Mouse (Mus musculus) liver, embryonic 16.5 days (tissue): Measurements from ENCODE around the gene Slc39a11. TPM values are rescaled to one million over a fixed set of nuclear protein-coding genes. Genes with fewer than 3 reads are reported as not detected.

ENCODE experiments used
- ATAC-seq: fragments of 200-750 bp; cut with Nextera tagmentation; 2 replicates; pipeline ENCODE4 v1.8.0; 2017; ENCODE audit warnings: low read depth, mild to moderate bottlenecking, moderate number of reproducible peaks, moderate library complexity
- H3K27ac ChIP-seq: fragments of 300-500 bp; sonication (generic); 2 replicates; pipeline ENCODE4 v1.5.1; 2014; ENCODE audit warnings: mild to moderate bottlenecking, low read length
- H3K27me3 ChIP-seq: fragments of 300-500 bp; sonication (generic); 2 replicates; pipeline ENCODE4 v1.6.1; 2014; ENCODE audit warnings: low read depth, low read length, mixed read lengths; ENCODE audit not compliant: control insufficient read depth, insufficient read depth
- H3K36me3 ChIP-seq: fragments of 300-500 bp; sonication (generic); 2 replicates; pipeline ENCODE4 v1.6.1; 2014; ENCODE audit warnings: mild to moderate bottlenecking; ENCODE audit not compliant: control insufficient read depth, insufficient read depth
- H3K4me1 ChIP-seq: fragments of 300-500 bp; sonication (generic); 2 replicates; pipeline ENCODE4 v1.6.1; 2014; ENCODE audit warnings: low read depth, low read length, mixed read lengths; ENCODE audit not compliant: control insufficient read depth
- H3K4me2 ChIP-seq: fragments of 300-500 bp; sonication (generic); 2 replicates; pipeline ENCODE4 v1.6.1; 2014; ENCODE audit warnings: low read depth, low read length, mixed read lengths
- H3K4me3 ChIP-seq: fragments of 300-500 bp; sonication (generic); 2 replicates; pipeline ENCODE4 v1.5.1; 2014; ENCODE audit warnings: low read depth, mild to moderate bottlenecking, low read length
- H3K9ac ChIP-seq: fragments of 300-500 bp; sonication (generic); 2 replicates; pipeline ENCODE4 v1.6.1; 2014; ENCODE audit warnings: low read depth, low read length
- H3K9me3 ChIP-seq: fragments of 300-500 bp; sonication (generic); replicated peaks from 2 replicates; pipeline ENCODE4 v1.6.1; 2016; ENCODE audit warnings: low read length; ENCODE audit not compliant: control insufficient read depth
- WGBS: fragments of 180-500 bp; shearing (Covaris S2); extraction: QIAGEN DNeasy Blood & Tissue Kit; methylation state at CpG from one replicate; pipeline ENCODE4 v1.1.7; 2014; ENCODE audit not compliant: insufficient replicate concordance; 5-methylcytosine and 5-hydroxymethylcytosine counted together
- polyA plus RNA-seq: library from polyadenylated mRNA; unstranded; fragments of >200 nt; fragmentation: Nextera tagmentation; extraction: Ambion mirVana; gene quantifications from 2 replicates; pipeline ENCODE4 v1.2.1, GENCODE M21; 2015

Gene Slc39a11
- polyA plus RNA-seq, 1 experiment from 2014 or later, result 14.1 TPM

DNA sequence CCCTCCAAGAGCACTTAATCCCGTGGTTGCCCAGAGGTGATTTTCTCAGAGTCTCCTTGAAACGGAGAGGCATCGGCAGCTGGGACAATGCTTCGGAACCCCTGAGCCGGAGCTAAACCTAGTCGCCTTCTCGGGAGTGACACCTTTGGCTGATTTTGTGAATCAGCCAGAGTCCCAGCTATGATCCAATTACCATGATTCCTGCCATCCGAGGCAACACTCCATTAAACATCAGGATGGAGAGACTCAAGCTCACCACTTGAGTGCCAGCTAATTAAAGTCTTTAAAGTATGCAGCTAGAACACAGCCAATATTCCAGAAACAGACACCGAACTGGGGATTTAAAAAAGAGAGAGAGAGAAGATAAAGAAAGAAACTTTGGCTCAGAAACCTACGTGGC is 136.9 kb downstream of the Slc39a11 start:
- Histone ChIP-seq H3K36me3 (no peaks in the 10 kb centered on the region), H3K27me3 (no peaks in the 10 kb centered on the region), H3K4me2 (no peak overlapping the region), H3K27ac (no peak overlapping the region), H3K9ac (no peak overlapping the region), H3K4me3 (no peak overlapping the region), H3K9me3 (no peaks in the 10 kb centered on the region), H3K4me1 (peaks cover 21% of the 10 kb centered on the region)
- WGBS, result 82% methylated on average over 10 of the region's 10 CpGs
- ATAC-seq, result no peak

DNA sequence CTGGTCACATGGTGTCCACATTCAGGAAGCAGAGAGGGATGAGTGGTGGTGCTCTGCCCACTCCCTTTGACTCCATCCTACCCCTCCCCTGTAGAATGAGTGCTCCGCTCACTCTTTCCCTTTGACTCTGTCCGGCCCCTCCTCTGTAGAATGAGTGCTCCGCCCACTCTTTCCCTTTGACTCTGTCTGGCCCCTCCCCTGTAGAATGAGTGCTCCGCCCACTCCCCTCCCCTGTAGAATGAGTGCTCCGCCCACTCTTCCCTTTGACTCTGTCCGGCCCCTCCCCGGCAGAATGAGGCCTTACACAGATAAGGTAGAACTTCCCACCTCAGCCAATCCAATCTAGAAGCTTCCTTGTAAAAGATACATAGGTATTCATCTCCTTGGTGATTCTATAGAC is 137.7 kb downstream of the Slc39a11 start:
- Histone ChIP-seq H3K4me3 (no peak overlapping the region), H3K27me3 (no peaks in the 10 kb centered on the region), H3K27ac (no peak overlapping the region), H3K4me1 (peaks cover 21% of the 10 kb centered on the region), H3K9me3 (no peaks in the 10 kb centered on the region), H3K36me3 (no peaks in the 10 kb centered on the region), H3K4me2 (no peak overlapping the region), H3K9ac (no peak overlapping the region)
- peak; percentile 67 for ATAC-seq
- WGBS, result 58% methylated on average over 7 of the region's 7 CpGs

DNA sequence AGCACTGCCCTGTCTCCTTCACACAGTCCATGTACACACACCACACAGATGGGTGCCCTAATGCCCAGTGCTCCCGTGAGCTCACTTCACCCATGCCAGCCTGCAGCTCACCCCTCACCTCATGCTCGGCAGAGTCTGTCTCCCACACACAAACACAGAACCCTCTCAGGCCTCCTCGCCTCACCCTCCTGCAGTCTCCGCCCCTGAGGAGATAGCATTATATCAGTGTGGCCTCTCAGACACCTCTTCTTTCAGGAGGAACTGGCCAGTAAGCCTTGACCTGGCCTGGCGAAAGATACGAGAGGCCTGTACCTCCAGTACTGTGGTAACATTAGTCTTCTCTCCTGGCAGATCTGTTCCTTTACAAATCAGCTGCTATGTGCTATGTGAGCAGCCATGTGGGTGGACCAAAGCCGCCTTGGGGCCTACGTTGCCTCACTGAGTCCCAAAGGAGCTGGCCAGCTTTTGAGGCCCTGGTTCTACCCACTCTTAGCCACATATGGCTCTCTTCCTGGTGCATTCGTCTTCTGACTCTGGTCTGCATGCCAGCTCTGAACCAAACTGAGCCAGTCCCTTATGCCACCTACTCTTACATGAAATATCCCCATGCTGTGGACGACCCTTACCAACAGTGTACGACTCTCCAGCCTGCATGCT is 138.8 kb downstream of the Slc39a11 start:
- peak; percentile 58 for ATAC-seq
- Histone ChIP-seq H3K27ac (no peak overlapping the region; the same call in 1 of the 2 replicates), H3K36me3 (no peaks in the 10 kb centered on the region), H3K9me3 (no peaks in the 10 kb centered on the region), H3K4me2 (no peak overlapping the region), H3K4me1 (peaks cover 21% of the 10 kb centered on the region), H3K4me3 (0 out of 2 replicates have a peak overlapping the region, but pooled peaks have one; percentile 11), H3K9ac (no peak overlapping the region), H3K27me3 (no peaks in the 10 kb centered on the region)
- WGBS, result 52% methylated on average over 11 of the region's 11 CpGs

DNA sequence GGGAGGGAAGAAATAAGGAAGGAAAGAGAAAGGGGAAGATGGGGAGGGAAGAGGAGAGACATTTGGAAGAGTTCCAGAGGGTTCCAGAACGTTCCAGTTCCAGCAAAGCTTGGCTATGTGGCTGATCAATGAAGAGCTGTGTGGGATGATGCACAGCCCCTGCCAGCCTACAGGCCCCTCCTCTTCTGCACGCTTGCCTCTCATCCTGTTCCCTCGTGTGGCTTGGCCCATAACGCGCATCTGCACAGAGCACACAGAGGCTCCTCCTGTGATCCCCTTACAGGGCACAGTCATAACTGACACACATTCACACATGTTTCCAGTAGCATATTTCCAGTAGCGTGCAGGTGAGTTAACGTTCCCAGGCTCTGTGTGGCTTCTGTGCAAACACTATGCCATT is 139.6 kb downstream of the Slc39a11 start:
- H3K27me3 ChIP-seq, result no peaks in the 10 kb centered on the region
- H3K27ac ChIP-seq, result no peak overlapping the region
- WGBS, result 63% methylated on average over 7 of the region's 7 CpGs
- no peak overlapping the region for H3K9ac ChIP-seq
- H3K4me2 ChIP-seq, result no peak overlapping the region
- H3K9me3 ChIP-seq, result no peaks in the 10 kb centered on the region
- ATAC-seq, result no peak
- no peaks in the 10 kb centered on the region for H3K36me3 ChIP-seq
- no peak overlapping the region for H3K4me3 ChIP-seq
- peaks cover 30% of the 10 kb centered on the region for H3K4me1 ChIP-seq

DNA sequence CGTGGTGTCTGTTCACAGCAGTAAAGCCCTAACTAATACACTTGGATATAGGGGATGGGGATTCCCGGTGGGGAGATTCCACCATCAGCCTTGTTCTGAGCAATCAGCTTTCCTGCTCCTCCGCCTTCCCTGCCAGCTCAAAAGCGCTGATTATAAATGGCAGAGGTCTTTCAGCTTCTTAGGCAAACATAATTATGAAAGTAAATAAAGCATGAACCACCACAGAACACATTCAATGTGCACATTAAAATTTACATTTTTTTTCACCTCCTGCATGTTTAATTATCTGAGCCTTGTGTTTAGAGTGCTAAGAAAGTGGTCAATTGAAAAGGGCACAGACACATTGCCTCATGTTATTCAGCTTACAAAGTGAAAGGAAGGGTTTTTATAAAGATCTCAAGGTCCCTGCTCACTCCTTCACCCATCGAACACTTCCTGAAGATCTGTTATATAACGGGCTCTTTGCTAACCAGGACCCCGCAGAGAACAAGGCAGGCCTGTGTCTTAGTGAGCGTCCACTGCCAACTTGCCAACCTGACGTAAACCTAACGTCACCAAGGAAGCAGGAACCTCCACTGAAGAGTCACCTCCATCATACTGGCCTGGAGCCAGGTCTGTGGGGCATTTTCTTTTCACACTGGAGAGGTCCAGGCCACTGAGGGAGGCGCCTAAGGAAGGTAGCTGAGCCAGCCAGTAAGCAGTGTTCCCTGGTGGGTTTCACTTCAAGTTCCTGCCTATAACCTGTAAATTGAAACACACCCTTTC is 142.0 kb downstream of the Slc39a11 start:
- Histone ChIP-seq H3K9ac (no peak overlapping the region), H3K4me2 (no peak overlapping the region), H3K27ac (no peak overlapping the region), H3K9me3 (no peaks in the 10 kb centered on the region), H3K36me3 (no peaks in the 10 kb centered on the region), H3K4me1 (peaks cover 45% of the 10 kb centered on the region), H3K27me3 (no peaks in the 10 kb centered on the region), H3K4me3 (no peak overlapping the region)
- WGBS, result 69% methylated on average over 11 of the region's 11 CpGs
- ATAC-seq, result no peak

DNA sequence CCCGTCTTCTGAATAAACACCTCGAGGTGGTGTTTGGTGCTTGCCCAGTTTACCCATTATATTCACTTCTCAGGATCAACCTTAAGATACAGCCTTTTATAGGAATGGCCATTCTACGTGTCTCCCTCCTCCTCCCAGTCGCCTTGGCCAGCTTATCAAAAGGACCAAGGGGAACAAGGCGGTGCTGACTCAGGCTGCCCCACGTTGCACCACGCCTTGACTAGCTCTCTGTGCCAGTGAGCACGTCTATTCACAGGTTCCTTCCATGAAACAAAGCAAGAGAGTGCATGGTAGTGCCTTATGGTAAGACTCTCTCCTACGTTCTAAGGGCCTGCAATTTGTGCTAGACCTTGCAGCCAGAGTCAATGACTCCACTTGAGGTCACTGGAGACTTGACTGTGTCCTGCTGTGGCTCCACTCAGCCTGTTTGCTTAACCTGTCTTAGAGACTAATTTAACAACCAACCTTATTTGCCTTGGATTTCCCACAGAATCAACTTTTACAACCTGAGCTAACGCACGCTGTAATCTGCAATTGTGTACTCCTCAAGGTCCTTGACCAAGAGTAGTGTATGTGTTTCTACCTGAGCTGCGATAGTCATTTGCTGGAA is 144.2 kb downstream of the Slc39a11 start:
- Histone ChIP-seq H3K36me3 (no peaks in the 10 kb centered on the region), H3K4me3 (no peak overlapping the region), H3K4me2 (no peak overlapping the region), H3K9ac (no peak overlapping the region), H3K27me3 (no peaks in the 10 kb centered on the region), H3K9me3 (no peaks in the 10 kb centered on the region), H3K4me1 (peaks cover 30% of the 10 kb centered on the region), H3K27ac (peak overlapping the region; percentile 33)
- 48% methylated on average over 12 of the region's 12 CpGs for WGBS
- ATAC-seq, result peak; percentile 80

DNA sequence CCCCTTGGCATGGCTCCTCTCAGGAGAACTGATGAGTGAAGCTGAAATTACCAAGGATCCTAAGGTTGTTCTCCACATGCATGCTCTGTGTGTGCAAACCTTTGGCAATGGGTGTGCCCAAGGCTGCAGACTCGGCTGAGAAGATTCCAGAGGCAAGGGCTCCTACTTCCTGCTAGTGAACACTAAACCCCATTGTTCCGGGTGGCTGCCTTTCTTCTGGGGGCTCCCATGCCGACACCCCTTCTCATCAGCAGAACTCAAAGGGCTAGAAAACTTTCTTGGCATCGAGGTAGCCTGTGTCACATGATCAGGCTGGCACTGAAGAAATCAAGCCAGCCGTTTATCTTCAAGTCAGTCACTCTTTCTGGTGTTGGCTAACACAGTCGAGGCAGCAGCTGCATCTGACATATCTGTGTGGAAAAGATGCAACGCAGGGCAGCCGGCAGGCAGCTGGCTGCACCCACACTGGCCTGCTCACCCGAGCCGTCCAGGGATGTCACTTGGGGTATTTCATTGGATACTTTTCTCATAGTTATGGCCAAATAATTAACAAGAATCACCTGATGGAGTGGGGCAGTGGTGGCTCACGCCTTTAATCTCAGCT is 145.3 kb downstream of the Slc39a11 start:
- no peak overlapping the region for H3K27ac ChIP-seq
- no peaks in the 10 kb centered on the region for H3K27me3 ChIP-seq
- ATAC-seq, result no peak
- H3K4me1 ChIP-seq, result peaks cover 28% of the 10 kb centered on the region
- 52% methylated on average over 11 of the region's 11 CpGs for WGBS
- no peaks in the 10 kb centered on the region for H3K9me3 ChIP-seq
- no peak overlapping the region for H3K9ac ChIP-seq
- H3K4me3 ChIP-seq, result no peak overlapping the region
- no peak overlapping the region for H3K4me2 ChIP-seq
- no peaks in the 10 kb centered on the region for H3K36me3 ChIP-seq

DNA sequence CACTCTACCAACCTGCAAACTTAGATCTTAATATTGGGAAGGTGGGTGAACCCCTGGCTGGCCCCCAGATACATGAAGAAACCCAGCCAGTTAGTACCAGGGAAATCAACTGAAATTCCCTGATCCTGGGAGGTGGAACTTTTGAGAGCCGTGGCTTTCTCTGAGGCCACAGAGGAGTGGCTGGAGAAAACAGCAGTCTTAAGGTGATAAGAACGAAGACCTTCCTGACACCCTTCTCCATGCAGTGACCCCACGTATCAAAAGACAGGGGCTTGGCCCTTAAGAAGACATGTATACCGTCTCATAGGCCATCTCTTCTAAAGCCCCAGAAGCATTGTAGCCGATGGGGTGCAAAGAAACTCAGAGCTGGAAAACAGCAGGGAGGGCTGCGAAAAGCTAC is 146.9 kb downstream of the Slc39a11 start:
- ATAC-seq, result no peak
- Histone ChIP-seq H3K27me3 (no peaks in the 10 kb centered on the region), H3K4me2 (no peak overlapping the region), H3K4me3 (no peak overlapping the region), H3K9me3 (no peaks in the 10 kb centered on the region), H3K36me3 (no peaks in the 10 kb centered on the region), H3K27ac (no peak overlapping the region), H3K4me1 (peaks cover 28% of the 10 kb centered on the region), H3K9ac (no peak overlapping the region)
- WGBS, result 47% methylated on average over 6 of the region's 6 CpGs
